Mouse (Mus musculus) left cerebral cortex, postnatal 14 days (tissue): ENCODE data around the gene 1700021F05Rik. TPM values are rescaled to one million over a fixed set of nuclear protein-coding genes. Genes with fewer than 3 reads are reported as not detected.
"Not testable (repeated sequence)": the region's sequence is repeated elsewhere in the genome, so short reads cannot be mapped to it uniquely, and the experiment has no call there.

Source experiments
- DNase-seq, 2 experiments: peaks; one replicate each; pipeline ENCODE4 v3.0.0; 2021 to 2022; ENCODE audit warnings: low spot score in 2 of 2, mixed read lengths in 1 of 2
- intact Hi-C: fragments of 180-260 bp; cut with DNase I; formaldehyde crosslinking; loops from one replicate; pipeline ENCODE4 v1.15.1; 2025
- total RNA-seq, 2 experiments: library from RNA; stranded (reverse); gene quantifications; 2 replicates each; pipeline ENCODE4 v1.2.3; 2021

The 1700021F05Rik gene
- total RNA-seq, 2 experiments from 2014 or later, result 44.3 to 45.1 TPM

- intact Hi-C loops, result no loop called here
- no peak for DNase-seq
Measured at GRCm38 (mm10) chr10:43550923-43551322, 10.1 kb upstream of the 1700021F05Rik start.

GRCm38 (mm10) chr10:43549411-43549810 is 8.6 kb upstream of the 1700021F05Rik start:
- intact Hi-C loops, result no loop called here
- DNase-seq, result no peak

- intact Hi-C loops, result loop anchor here (2.0 kb wide), 1 partner anchor 60 kb away; no protein-coding TSS in a partner anchor
- DNase-seq, result no peak
Measured at GRCm38 (mm10) chr10:43541153-43541544, 355 bp upstream of the 1700021F05Rik start.

- intact Hi-C loops, result loop anchor here (2.0 kb wide), 1 partner anchor 59 kb away; no protein-coding TSS in a partner anchor
- DNase-seq, result no peak
Measured at GRCm38 (mm10) chr10:43539746-43540310, 966 bp downstream of the 1700021F05Rik start.

GRCm38 (mm10) chr10:43538831-43539230 is 2.0 kb downstream of the 1700021F05Rik start:
- no peak for DNase-seq
- intact Hi-C loops, result no loop called here

- intact Hi-C loops, result no loop called here
- no peak for DNase-seq
Measured at GRCm38 (mm10) chr10:43537652-43538051, 3.1 kb downstream of the 1700021F05Rik start.

GRCm38 (mm10) chr10:43534382-43534781 is 6.4 kb downstream of the 1700021F05Rik start:
- intact Hi-C loops, result no loop called here
- DNase-seq, result no peak

GRCm38 (mm10) chr10:43527283-43528269 is 13.2 kb downstream of the 1700021F05Rik start:
- intact Hi-C loops, result no loop called here
- peak in 1 of 2 experiments; percentile 26 for DNase-seq

GRCm38 (mm10) chr10:43523931-43524330 is 16.9 kb downstream of the 1700021F05Rik start, which contains the start of gene Gm9803:
Gene Gm9803 (plus strand): TSS chr10:43524084.
- intact Hi-C loops, result not testable (repeated sequence)

GRCm38 (mm10) chr10:43519977-43520376 is 20.8 kb downstream of the 1700021F05Rik start:
- intact Hi-C loops, result no loop called here
- no peak for DNase-seq

More at GRCm38 (mm10) chr10:43523931-43524330, 16.9 kb downstream of the 1700021F05Rik start, which contains the start of gene Gm9803:
- DNase-seq, result not testable (repeated sequence)

- intact Hi-C loops, result no loop called here
- DNase-seq, result no peak
Measured at GRCm38 (mm10) chr10:43518368-43518767, 22.4 kb downstream of the 1700021F05Rik start.

- no peak for DNase-seq
- intact Hi-C loops, result no loop called here
Measured at GRCm38 (mm10) chr10:43517836-43518235, 23.0 kb downstream of the 1700021F05Rik start.

GRCm38 (mm10) chr10:43516992-43517660 is 23.7 kb downstream of the 1700021F05Rik start:
- intact Hi-C loops, result no loop called here
- DNase-seq, result no peak

- no peak for DNase-seq
- intact Hi-C loops, result no loop called here
Measured at GRCm38 (mm10) chr10:43512976-43513375, 27.8 kb downstream of the 1700021F05Rik start.

- no peak for DNase-seq
- intact Hi-C loops, result no loop called here
Measured at GRCm38 (mm10) chr10:43509228-43509627, 31.6 kb downstream of the 1700021F05Rik start.

- intact Hi-C loops, result no loop called here
- DNase-seq, result no peak
Measured at GRCm38 (mm10) chr10:43507051-43507450, 33.7 kb downstream of the 1700021F05Rik start.

GRCm38 (mm10) chr10:43504291-43504690 is 36.5 kb downstream of the 1700021F05Rik start:
- intact Hi-C loops, result no loop called here
- no peak for DNase-seq

- DNase-seq, result no peak
- intact Hi-C loops, result no loop called here
Measured at GRCm38 (mm10) chr10:43502599-43502998, 38.2 kb downstream of the 1700021F05Rik start.

- intact Hi-C loops, result no loop called here
- DNase-seq, result no peak
Measured at GRCm38 (mm10) chr10:43490846-43491245, 49.9 kb downstream of the 1700021F05Rik start.

GRCm38 (mm10) chr10:43490034-43490433 is 50.8 kb downstream of the 1700021F05Rik start:
- intact Hi-C loops, result no loop called here
- no peak for DNase-seq
